Mouse (Mus musculus) forebrain, embryonic 10.5 days (tissue): ENCODE data around the gene Adamtsl2. TPM values are rescaled to one million over a fixed set of nuclear protein-coding genes. Genes with fewer than 3 reads are reported as not detected.

ENCODE experiments used
- polyA plus RNA-seq: library from polyadenylated mRNA; unstranded; fragments of >200 nt; fragmentation: Nextera tagmentation; extraction: Ambion mirVana; gene quantifications from 2 replicates; pipeline ENCODE4 v1.2.1, GENCODE M21; 2016

Gene Adamtsl2
- polyA plus RNA-seq, 1 experiment from 2014 or later = 5.3 TPM

Other genes starting within 250 kb of the Adamtsl2 start
- gene Abo, start 214.4 kb upstream of the Adamtsl2 start, polyA plus RNA-seq = not detected in 2 replicates
- gene Surf6, start 176.5 kb upstream of the Adamtsl2 start, polyA plus RNA-seq = 34.4 and 37.1 TPM in 2 replicates
- gene Med22, start 168.7 kb upstream of the Adamtsl2 start, polyA plus RNA-seq = 112 and 118 TPM in 2 replicates
- 735 and 753 TPM in 2 replicates for gene Rpl7a, start 168.6 kb upstream of the Adamtsl2 start, polyA plus RNA-seq
- 54.9 and 55.1 TPM in 2 replicates for gene Surf2, start 163.0 kb upstream of the Adamtsl2 start, polyA plus RNA-seq
- 46.0 and 47.3 TPM in 2 replicates for gene Surf1, start 162.8 kb upstream of the Adamtsl2 start, polyA plus RNA-seq
- gene Surf4, start 145.5 kb upstream of the Adamtsl2 start, polyA plus RNA-seq = 155 TPM in 2 replicates
- 0.07 and 0.09 TPM in 2 replicates for gene Stkld1, start 145.3 kb upstream of the Adamtsl2 start, polyA plus RNA-seq
- gene Rexo4, start 115.0 kb upstream of the Adamtsl2 start, polyA plus RNA-seq = 57.1 and 59.0 TPM in 2 replicates
- not detected in 2 replicates for gene Adamts13, start 106.0 kb upstream of the Adamtsl2 start, polyA plus RNA-seq
- gene Cacfd1, start 69.5 kb upstream of the Adamtsl2 start, polyA plus RNA-seq = 101 and 103 TPM in 2 replicates
- 1.6 and 2.1 TPM in 2 replicates for gene Slc2a6, start 51.4 kb upstream of the Adamtsl2 start, polyA plus RNA-seq
- gene Mymk, start 7.2 kb upstream of the Adamtsl2 start, polyA plus RNA-seq = not detected in 2 replicates
- 0.05 and 0.16 TPM in 2 replicates for gene Fam163b, start 63.1 kb downstream of the Adamtsl2 start, polyA plus RNA-seq
- not detected in 2 replicates for gene Dbh, start 85.9 kb downstream of the Adamtsl2 start, polyA plus RNA-seq
- 1.8 TPM in 2 replicates for gene Sardh, start 169.0 kb downstream of the Adamtsl2 start, polyA plus RNA-seq